Mouse (Mus musculus) embryo, embryonic 11.5 days (tissue): ENCODE data around the gene Ung.

ENCODE experiments used
- DNase-seq: peaks from one replicate; pipeline ENCODE4 v3.0.0-alpha.2; 2012; ENCODE audit warnings: low read depth, low spot score

Gene Ung

DNA sequence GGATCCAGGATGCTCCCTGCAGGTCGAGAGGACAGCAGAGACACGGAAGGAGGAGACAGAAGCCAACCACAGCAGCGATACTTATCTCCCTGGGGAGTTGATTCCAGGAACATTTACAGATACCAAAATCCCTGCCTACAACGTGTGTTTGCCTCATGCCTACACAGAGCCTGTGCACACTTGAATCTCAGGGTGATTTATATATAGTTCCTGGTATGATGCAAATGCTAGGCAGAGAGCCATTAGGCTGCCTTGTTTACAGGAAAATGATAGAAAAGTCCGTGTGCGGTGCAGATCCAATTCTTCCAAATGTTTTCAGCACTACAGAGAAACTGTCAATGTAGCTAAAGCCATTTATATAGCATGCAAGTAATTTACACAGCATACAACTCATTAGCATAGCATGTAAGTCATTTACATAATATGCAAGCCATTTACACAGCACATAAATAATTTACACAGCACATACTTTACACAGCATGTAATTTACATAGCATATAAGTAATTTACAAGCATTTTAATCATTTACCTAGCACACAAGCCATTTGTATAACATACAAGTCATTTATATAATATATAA, 33.0 kb downstream of the Ung start:
- DNase-seq: no peak

DNA sequence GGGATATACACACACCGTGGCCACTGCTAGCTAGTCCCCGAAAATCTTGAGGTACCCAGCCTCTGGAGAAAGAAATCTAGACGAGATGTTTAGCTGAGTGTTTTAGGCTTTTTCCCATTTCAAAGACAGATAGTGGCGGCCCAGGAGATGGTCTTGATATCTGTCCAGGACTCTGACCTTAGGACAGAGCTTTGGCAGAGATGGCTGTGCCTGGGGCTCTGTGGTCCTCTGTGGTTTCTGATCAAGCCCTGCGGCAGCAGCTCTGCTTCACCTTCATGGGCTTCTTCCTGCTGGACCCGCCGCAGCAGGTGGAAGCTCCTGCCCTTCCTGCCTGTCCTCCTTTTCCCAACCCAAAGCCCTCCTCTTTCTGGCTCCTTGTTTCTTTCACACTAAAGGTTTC, 40.2 kb downstream of the Ung start:
- DNase-seq: no peak

DNA sequence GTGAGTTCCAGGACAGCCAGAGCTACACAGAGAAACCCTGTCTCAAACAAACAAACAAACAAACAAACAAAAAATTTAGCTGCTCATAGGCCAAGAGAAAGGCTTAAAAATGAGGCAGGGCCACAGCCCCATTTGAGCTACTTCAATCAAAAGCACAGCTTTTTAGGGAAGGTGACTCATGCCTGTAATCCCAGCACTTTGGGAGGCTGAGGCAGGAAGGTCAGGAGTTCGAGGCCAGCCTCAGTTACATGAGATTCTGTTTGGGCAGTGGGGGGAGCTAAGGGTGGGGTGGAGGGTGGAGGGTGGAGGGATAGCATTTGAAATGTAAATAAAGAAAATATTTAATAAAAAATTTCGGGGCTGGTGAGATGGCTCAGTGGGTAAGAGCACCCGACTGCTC, 42.8 kb downstream of the Ung start:
- no peak for DNase-seq

DNA sequence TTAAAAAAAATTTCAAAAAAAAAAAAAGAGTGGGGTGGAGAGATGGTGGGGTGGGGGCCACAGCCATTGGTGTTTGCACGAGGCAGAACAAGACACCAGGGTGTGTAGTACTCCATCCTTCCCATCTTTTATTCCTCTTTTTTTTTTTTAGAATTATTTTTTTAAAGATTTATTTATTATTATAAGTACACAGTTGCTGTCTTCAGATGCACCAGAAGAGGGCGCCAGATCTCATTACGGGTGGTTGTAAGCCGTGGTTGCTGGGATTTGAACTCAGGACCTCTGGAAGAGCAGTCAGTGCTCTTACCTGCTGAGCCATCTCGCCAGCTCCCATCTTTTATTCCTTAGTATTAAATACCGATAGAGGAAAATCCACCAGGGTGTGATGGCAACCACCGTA, 43.3 kb downstream of the Ung start:
- no peak for DNase-seq

DNA sequence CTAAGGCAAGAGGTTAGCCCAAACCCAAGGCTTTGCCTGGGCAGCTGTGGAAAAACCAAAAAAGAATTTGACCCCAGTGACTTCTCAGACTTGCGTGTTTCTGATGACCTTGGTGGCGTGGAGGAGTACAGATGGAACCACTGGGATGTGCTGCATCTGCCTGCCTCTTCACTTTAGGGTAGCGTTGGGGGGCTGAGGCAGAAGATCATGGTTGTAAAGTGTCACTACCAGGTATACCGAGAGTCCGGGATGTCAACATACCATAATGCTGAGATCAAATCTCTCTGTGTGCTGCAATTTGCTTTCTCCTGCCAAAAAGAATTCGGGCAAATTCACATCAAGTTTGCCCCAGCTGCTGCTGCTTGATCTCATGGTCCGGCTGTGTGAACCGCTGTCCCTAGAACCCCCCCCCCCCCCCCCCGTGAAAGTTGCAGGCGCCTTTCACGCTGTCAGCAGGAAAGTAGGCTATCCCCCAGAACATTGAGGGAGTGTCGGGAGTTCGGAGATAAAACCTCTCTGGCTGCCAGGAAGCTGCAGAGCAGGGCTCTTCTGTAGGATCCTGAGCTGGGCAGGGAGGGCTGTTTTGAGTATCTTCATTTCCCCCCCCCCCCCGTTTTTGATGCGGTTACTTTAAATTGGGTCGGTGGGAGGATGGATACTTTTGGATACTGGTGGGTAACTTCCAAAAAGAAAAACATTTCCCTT, 43.8 kb downstream of the Ung start:
- DNase-seq: no peak

DNA sequence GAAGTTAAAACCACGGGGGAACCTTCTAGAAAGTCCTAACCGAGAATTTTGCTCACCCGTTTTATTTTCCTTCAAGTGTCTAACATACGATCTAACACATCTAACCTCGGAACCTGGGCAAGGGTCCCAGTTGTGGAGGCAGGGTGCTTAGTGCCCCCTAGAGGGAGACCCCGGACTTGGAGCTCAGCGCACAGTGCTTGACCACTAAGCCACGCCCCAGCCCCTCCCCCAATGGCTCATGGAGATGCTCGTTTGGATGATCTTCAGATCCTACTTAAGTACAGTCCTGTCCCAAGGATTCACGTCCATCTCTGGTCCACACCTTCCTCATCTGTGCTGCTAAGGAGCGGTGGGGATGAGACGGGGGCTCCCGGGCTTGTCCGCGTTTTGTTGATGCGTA, 44.5 kb downstream of the Ung start:
- peak; percentile 16 for DNase-seq

DNA sequence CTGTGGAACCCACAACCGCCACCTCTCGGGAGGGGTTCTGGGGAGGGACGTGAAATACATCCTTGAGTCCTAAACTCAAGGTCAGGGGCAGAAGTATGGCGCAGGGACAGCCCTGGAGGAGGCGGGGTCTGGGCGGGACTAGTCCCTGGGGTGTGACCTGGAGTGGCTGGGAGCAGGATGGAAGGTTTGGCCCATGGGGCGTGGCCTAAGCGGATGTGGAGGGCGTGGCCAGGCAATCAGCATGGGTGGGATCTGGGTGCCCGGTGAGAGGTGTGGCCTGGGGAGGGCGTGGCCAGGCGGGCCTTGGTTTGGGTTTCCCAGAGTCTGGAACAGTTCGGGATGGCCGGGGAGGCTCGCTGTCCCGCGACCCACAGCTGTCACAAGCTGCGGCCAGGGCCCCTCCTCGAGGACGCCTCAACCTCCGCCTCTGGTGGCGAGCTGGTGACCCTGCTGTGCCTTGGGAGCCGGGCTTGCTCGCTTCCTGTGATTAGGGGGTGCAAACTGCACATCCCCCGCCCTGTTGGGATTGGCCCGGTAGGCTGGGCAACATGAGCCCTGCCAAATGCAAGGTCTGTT, 45.5 kb downstream of the Ung start:
- DNase-seq: peak; percentile 85

DNA sequence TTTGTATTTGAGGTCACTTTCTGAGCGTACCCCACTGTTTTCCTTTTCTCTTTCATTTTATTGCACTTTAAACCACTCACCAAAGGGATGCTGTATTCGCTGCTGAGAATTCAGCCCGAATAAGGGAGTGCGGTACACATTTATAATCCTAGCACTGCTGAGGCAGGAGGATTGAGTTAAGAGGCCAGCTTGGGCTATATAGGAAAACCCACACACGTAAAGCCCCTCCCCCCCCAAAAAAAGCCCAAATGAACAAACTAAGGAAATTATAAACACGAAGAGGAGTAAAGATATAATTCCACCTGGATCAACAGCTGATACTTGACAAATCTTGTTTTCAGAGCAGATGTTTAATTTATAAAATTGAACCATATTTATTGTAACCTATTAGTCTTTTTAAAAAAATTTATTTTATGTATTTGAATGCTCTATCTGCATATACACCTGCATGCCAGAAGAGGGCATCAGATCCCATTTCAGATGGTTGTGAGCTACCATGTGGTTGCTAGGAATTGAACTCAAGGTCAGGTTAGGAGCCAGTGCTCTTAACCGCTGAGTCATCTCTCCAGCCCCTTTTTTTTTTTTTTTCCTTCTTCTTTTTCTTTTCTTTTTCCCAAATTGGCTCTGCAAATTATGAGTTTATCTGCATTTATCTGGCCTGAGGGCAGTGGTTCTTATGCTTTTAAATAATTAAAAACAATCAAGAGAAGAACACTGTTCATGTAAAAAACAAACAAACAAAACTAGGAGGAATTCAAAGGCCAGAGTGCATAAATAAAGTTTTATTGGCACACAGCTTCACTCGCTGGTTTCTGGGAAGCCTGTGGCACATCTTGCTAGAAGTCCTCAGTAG, 46.6 kb downstream of the Ung start:
- no peak for DNase-seq

DNA sequence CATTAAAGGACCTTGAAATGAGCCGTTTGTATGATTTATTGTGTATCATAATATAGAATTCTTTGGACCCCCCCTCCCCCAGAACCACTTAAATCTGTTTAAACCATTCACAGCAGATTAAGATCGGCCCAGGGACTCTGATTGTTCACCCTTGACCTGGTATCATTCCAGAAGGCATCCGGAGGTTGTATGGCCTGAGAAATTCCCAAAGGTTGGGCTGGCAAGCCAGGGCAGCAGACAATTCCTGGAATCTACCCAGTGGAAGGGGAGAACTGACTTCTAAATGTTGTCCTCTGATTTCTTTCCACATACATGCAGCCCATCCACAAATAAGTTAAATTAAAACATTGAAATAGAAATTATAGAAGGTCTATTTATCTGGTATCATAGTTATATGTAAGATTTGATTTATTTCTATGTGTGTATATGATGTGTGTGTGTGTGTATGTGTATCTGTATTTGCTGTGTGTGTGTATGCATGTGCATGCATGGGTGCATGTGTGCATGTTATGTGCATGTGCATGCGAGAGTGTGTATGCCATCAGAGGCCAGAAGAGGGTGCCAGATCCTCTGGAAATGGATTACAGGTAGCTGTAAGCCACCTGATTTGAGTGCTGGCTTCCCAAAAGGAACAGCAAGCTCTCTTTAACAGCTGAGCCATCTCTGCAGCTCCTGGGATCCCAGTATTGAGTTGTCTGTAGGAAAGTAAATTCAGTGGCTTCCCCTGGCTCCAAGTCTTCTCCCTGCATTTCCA, 48.0 kb downstream of the Ung start:
- no peak for DNase-seq

DNA sequence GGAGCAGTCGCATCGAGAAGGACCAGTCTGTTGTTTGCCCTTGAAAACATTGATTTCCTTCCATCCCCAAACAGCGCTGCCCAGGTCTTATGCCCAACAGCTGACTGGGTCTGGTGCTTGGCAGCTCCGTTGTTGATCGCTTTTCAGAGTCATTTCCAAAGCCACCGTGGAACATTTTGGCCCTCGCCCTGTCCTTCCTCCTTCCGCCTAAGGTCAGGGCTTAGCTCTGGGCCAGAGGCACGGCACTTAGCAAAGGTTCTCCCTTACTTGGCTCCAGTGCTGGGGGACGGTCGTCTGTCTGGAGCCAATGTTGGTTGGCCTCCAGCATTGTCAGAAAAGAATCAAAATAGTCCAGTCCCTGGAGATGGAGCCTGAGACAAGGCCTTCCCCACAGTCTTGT, 49.4 kb downstream of the Ung start:
- DNase-seq: no peak

DNA sequence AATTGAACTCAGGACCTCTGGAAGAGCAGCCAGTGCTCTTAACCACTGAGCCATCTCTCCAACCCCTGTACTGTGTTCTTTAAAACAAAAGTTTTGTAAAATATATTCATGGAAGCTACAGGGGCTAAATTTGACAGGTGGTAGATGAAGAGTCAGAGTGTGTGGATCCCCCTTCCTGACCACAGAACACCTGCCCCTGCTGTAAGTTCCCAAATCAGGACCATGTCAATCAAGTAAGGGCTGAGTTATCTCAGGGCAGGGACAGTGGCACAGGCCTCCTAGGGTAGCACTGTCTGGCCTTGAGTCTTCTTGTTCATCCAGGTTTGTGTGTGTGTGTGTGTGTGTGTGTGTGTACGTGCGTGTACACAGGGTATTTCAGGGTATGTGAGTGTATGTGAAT, 53.3 kb downstream of the Ung start:
- DNase-seq: no peak

DNA sequence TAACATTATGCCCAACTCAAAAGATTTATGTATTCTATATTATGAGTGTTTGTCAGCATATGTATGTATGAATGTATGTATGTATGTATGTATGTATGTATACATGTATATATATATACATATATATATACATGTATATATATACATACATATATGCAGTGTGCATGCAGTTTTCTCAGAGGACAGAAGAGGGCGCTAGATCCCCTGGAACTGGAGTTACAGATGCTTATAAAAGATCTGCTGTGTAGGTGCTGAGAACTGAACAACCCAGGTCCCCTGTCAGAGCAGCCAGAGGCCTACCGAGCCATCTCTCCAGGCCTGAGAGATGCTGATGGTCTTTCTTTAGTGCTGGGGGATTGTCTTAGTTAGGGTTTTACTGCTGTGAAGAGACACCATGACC, 56.9 kb downstream of the Ung start:
- no peak for DNase-seq
